ENCODE assay signal across 11 mouse cellular contexts in genomic region chr2:49811420-49811819, GRCm38 (mm10). TPM values are rescaled to one million over a fixed set of nuclear protein-coding genes. Genes with fewer than 3 reads are reported as not detected.
DNase-seq lines count a peak whose midpoint lies in the region; ATAC-seq and TF ChIP-seq lines count a peak whose summit lies in the region.
"Had no signal": no experiment of that assay in that cellular context is flagged by ENCODE, and none has a peak within 500 bp of the region (broad histone marks: within the 10 kb centered on the region; RNA-seq: fewer than 3 reads in every experiment).

No protein-coding gene starts in this region.

- WGBS in kidney, embryonic 16.5 days, result 16% methylated on average over 11 of the region's 11 CpGs
- 23% methylated on average over 11 of the region's 11 CpGs for WGBS in embryonic facial prominence, embryonic 14.5 days

- H3K4me3 ChIP-seq in kidney, embryonic 16.5 days (ENCODE audit: low read length), result no peak overlapping the region
- H3K4me3 ChIP-seq in ES-Bruce4 (ENCODE audit: low read depth, low read length), result no peak overlapping the region
- no peak overlapping the region for H3K4me3 ChIP-seq in embryonic facial prominence, embryonic 14.5 days (ENCODE audit: low read depth, low read length)
- H3K4me3 ChIP-seq: erythroblast, embryonic 14.5 days; heart, embryonic 10.5 days; left cerebral cortex, adult 2 months had no signal

- TF ChIP-seq EP300 in ES-Bruce4 (IDR thresholded peaks at IDR 0.05; ENCODE audit: insufficient read depth, low read depth, low read length), result peak; percentile 69; the same call in 1 of the 2 replicates

- no peak for TF ChIP-seq POLR2A in ES-Bruce4 (IDR thresholded peaks at IDR 0.05; ENCODE audit: insufficient read depth, low read length)

- H3K9ac ChIP-seq in kidney, embryonic 16.5 days (replicated peaks; ENCODE audit: low read length), result no peak overlapping the region
- no peak overlapping the region for H3K9ac ChIP-seq in ES-Bruce4 (ENCODE audit: low read depth, poor library complexity, severe bottlenecking)
- H3K9ac ChIP-seq in embryonic facial prominence, embryonic 14.5 days (ENCODE audit: low read depth, low read length), result no peak overlapping the region

- peaks cover 26% of the 10 kb centered on the region for H3K4me1 ChIP-seq in kidney, embryonic 16.5 days (ENCODE audit: insufficient read depth, low read length)
- H3K4me1 ChIP-seq in ES-Bruce4 (ENCODE audit: control insufficient read depth, insufficient read depth, low read length), result peaks cover 9% of the 10 kb centered on the region
- H3K4me1 ChIP-seq in embryonic facial prominence, embryonic 14.5 days (ENCODE audit: control insufficient read depth, insufficient read depth, low read length), result peaks cover 10% of the 10 kb centered on the region

- no peaks in the 10 kb centered on the region for H3K9me3 ChIP-seq in kidney, embryonic 16.5 days (ENCODE audit: low read length)
- H3K9me3 ChIP-seq in ES-Bruce4 (replicated peaks; ENCODE audit: control insufficient read depth, insufficient read depth, low read length, poor library complexity, severe bottlenecking), result no peaks in the 10 kb centered on the region
- H3K9me3 ChIP-seq in embryonic facial prominence, embryonic 14.5 days (ENCODE audit: control insufficient read depth, low read length), result 0 out of 2 replicates have a peak, but pooled peaks cover 4% of the 10 kb centered on the region
- H3K9me3 ChIP-seq: heart, embryonic 10.5 days had no signal

- H3K4me2 ChIP-seq in kidney, embryonic 16.5 days (replicated peaks; ENCODE audit: low read depth, low read length), result 0 out of 2 replicates have a peak overlapping the region, but pooled peaks have one; percentile 3
- H3K4me2 ChIP-seq in embryonic facial prominence, embryonic 14.5 days (ENCODE audit: low read depth, low read length), result no peak overlapping the region

- no peak for DNase-seq in kidney, adult 9 months
- DNase-seq in embryonic facial prominence, embryonic 14.5 days (ENCODE audit: low spot score), result peak; percentile 31
- peak; percentile 25 for DNase-seq in lung, postnatal 36 days
- no peak for DNase-seq in spleen, postnatal 14 days (ENCODE audit: low spot score in 2 of 2)
- DNase-seq in right cerebral cortex, adult 18-20 months, result no peak
- no peak for DNase-seq in layer of hippocampus, adult 18-20 months (ENCODE audit: low spot score in 2 of 2)

- TF ChIP-seq CTCF in ES-Bruce4 (IDR thresholded peaks at IDR 0.05; ENCODE audit: low read depth, low read length), result no peak

- H3K27me3 ChIP-seq in kidney, embryonic 16.5 days (ENCODE audit: insufficient read depth, low read length), result no peaks in the 10 kb centered on the region
- H3K27me3 ChIP-seq in ES-Bruce4 (ENCODE audit: control insufficient read depth, insufficient read depth, low read length, poor library complexity, severe bottlenecking), result no peaks in the 10 kb centered on the region
- H3K27me3 ChIP-seq in embryonic facial prominence, embryonic 14.5 days (replicated peaks; ENCODE audit: control insufficient read depth, insufficient read depth, low read length), result no peaks in the 10 kb centered on the region

- ATAC-seq in kidney, embryonic 16.5 days (ENCODE audit: low FRiP score, low TSS enrichment), result no peak
- ATAC-seq in embryonic facial prominence, embryonic 14.5 days (ENCODE audit: low read depth), result peak; percentile 67; the same call in 1 of the 2 replicates

- H3K36me3 ChIP-seq in kidney, embryonic 16.5 days (ENCODE audit: insufficient read depth, low read length), result no peaks in the 10 kb centered on the region
- H3K36me3 ChIP-seq in ES-Bruce4 (ENCODE audit: control insufficient read depth, insufficient read depth, low read length, poor library complexity, severe bottlenecking), result no peaks in the 10 kb centered on the region
- no peaks in the 10 kb centered on the region for H3K36me3 ChIP-seq in embryonic facial prominence, embryonic 14.5 days (ENCODE audit: control insufficient read depth, insufficient read depth, low read length)
- H3K36me3 ChIP-seq: heart, embryonic 10.5 days had no signal

- H3K27ac ChIP-seq in kidney, embryonic 16.5 days (ENCODE audit: low read length), result peak overlapping the region; percentile 16; the same call in 1 of the 2 replicates
- peak overlapping the region; percentile 71; the same call in 1 of the 2 replicates for H3K27ac ChIP-seq in ES-Bruce4 (ENCODE audit: insufficient read depth, low read length)
- no peak overlapping the region for H3K27ac ChIP-seq in embryonic facial prominence, embryonic 14.5 days (replicated peaks; ENCODE audit: low read depth, low read length)
- H3K27ac ChIP-seq: heart, embryonic 10.5 days; left cerebral cortex, adult 2 months had no signal

RNA-seq across cellular contexts. Expression of gene Lypd6b, which starts 23.9 kb away (rescaled TPM):
- polyA plus RNA-seq in kidney, embryonic 16.5 days (2015; fragmentation: Nextera tagmentation; extraction: Ambion mirVana), result 11.7 and 12.3 TPM in 2 replicates
- polyA plus RNA-seq in ES-Bruce4 (2011; ENCODE audit: insufficient read depth, insufficient read length, low read depth, missing spikeins), result 6.0 and 7.0 TPM in 2 replicates
- 7.9 and 9.2 TPM in 2 replicates for polyA plus RNA-seq in embryonic facial prominence, embryonic 14.5 days (2014; fragmentation: Nextera tagmentation; extraction: Ambion mirVana)
- 1 to 10 TPM; 3.5 to 4.7 TPM for total RNA-seq in layer of hippocampus, adult 18-20 months (2021)
- polyA plus RNA-seq: erythroblast, embryonic 14.5 days had no signal

Comparison
In these comparisons a context has a peak if more than half of its experiments do, and no peak if none do; other contexts are left out.
1. DNase-seq: peak in embryonic facial prominence, embryonic 14.5 days (single experiment) and lung, postnatal 36 days (single experiment); none in kidney, adult 9 months (single experiment), spleen, postnatal 14 days (0 of 2), right cerebral cortex, adult 18-20 months (single experiment) and layer of hippocampus, adult 18-20 months (0 of 2).